Mouse (Mus musculus): Measurements from ENCODE around the gene Ivns1abp.
A peak's percentile ranks its signal among the peaks of the same experiment; 100 is the strongest.
"Not testable (repeated sequence)": the region's sequence is repeated elsewhere in the genome, so short reads cannot be mapped to it uniquely, and the experiment has no call there.

The Ivns1abp gene

DNA sequence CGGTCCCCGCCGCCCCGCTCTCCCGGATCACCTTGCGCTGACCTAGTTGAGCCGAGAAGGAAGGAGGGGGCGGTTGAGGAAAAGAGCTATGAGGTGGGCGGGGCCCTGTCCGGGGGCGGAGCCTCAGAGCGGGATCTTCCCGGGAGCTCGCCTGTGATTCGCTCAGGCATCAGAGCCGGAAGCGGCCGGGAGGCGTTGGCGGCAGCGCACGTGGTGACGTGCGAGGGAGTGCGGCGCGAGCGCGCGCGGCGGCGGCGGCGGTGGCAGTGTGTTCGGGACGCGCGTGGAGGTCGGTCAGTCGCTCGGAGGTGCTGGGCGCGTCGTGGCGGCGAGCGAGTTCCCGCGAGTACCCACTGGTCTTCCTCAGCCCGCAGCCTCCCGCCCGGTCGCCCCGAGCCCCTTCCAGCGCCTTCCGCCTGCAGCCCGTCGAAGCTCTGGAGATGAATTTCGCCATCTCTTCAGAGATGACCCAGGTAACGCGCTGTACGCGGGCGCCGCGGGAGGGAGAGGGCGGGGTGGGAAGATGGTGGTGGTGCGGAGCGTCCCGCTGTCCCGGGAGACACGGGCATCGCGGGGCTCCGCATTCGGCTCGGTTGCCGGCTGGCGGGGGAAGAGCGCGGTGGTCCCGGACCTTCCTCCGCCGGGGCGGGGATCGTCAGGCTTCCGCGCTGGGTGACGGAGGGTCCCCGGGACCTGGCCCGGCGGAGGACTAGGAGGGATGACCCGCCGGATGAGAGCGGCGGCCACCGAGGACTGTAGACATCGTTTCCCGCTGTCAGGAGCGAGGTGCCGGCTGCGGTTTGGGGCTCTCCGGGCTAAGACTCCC lies at the start of gene Ivns1abp:
TSS of gene Ivns1abp (plus strand) at position 195 of the 826 bp plus-strand sequence.
- DNase-seq, result peak; percentile 99

DNA sequence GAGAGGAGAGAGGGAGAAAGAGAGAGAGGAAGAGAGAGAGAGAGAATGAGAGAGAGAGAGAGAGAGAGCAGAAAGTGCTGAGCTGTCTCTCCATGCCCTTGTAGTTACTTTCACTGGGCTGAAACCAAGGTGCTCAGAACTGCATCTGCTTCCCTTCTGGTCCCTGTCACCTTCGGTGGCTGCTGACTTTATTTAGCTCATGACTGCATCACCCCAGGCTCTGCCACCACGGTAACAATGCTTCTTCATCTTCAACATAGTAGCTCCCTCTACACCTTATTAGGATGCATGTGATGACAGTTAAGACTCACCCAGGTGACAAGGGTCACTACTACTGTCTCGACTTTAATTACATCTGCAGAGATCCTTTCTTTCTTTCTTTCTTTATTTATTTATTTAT lies 48.8 kb upstream of the Ivns1abp start:
- no peak for DNase-seq

DNA sequence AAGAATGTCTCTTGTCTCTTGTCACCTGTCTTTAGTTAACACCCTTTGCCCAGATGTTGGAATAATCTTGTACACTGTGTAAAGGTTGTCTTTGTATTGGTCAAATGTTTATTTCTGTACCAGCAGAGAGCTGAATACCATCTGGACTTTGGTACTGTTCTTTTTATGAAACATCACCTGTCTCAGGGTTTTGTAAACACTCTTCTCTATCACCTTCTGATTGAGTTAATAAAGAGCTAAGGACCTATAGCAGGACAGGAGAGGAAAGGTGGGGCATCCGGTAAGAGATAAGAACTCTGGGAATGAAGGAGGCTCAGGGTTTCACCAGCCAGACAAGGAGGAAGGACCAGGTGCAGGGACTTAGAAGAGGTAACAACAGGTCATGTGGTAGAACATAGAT lies 47.7 kb upstream of the Ivns1abp start:
- DNase-seq, result no peak

DNA sequence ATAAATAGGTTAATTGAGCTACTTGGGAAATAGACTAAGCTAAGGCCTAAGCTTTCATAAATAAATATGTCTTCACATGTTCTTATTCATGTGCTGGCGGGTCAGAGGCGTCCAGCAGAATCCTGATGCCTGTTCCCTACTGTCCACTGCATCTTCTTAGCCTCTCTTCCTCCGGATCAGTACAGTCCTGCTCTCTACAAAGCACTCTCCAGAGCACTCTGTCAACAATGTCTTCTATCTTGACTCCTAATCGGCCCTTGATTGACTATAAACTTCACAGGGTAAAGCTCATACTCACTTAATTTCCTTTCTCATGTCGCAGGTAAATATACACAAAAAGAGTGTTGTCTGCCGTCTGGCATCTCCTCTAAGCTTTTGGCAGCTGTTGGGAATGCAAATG lies 47.3 kb upstream of the Ivns1abp start:
- DNase-seq, result no peak

DNA sequence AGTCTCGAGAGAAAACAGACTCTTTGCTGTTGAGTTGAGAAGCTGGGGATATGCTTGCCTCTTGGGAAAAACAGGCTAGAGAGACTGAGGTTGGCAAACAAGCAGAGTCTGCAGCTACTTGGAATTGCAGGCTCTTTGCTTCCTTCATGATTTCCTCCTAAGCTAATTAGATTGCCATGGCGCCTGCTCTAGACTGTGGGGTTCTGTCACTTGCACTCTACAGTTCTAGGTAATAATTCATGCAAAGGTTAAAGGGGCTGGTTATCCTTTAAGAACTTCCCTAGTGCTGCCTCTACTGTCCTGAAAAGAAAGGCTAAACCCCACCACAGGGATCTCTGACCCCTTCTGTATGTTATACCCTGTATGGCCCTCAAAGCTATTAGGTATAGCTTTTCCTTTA lies 46.7 kb upstream of the Ivns1abp start:
- DNase-seq, result no peak

DNA sequence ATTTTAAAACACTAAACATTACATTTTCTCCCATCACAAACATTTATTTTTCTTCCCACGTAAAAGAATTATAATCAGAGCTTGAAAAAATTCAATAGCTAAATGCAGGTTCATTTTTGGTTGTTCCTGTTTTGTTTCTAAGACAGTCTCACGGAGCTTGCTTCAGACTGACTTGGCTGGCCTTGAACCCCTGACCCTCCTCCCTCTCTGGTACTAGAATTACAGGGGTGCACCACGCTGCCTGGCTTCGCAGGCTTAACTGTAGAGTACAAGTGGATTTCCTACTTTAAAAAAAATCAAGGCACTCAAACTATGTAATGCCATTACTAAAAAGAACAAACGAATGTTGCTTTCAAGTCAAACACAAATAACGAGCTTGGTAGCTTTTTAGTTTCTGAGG lies 42.8 kb upstream of the Ivns1abp start:
- no peak for DNase-seq

DNA sequence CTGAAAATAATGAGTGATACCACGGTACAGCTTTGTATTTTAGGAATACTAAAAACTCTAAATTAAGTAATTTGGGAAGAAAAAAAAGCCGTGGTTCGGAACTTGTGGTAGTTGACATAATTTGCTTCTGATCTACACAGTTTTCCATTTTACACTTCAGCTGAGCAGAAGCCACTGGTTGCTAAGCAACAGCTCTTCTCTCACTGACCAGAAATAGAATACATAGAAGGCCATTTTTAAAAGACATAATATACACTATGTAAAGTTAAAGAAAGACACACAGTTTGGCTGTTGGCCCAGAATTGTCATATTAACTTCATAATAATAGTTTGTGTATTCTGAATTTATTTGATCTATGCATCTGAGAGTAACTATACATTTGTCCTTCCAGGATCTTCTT lies 42.4 kb upstream of the Ivns1abp start:
- no peak for DNase-seq

DNA sequence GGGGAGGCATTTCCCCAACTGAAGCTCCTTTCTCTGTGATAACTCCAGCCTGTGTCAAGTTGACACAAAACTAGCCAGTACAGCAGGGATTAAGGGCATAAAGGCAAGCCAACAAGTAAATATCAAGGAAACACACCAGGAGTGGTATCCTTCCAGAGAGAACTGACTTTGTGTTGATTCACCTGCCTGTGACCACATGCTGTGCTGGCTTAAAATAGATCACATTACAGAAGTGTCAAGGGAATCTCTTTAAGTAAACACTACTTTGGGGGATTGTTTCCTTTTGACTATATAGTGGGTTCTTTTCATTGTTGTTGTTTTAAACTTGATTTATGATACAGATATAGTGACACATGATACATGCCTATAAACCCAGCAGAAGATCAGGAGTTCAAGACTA lies 41.0 kb upstream of the Ivns1abp start:
- DNase-seq, result no peak

DNA sequence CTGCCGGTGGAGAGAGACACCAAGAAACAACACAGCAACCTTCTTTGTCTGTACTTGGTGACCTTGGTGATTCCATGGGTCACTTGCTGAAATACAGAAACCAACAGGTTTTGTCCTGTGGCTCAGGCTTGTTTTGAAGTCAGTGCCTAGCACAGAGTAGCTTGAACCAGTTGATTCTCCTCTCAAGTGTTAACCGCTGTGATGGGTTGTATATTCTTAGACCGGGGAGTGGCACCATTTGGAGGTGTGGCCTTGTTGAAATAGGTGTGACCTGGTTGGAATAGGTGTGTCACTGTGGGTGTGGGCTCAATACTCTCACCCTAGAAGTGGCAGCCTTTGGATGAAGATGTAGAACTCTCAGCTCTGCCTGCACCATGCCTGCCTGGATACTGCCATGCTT lies 39.3 kb upstream of the Ivns1abp start:
- DNase-seq, result not testable (repeated sequence)

DNA sequence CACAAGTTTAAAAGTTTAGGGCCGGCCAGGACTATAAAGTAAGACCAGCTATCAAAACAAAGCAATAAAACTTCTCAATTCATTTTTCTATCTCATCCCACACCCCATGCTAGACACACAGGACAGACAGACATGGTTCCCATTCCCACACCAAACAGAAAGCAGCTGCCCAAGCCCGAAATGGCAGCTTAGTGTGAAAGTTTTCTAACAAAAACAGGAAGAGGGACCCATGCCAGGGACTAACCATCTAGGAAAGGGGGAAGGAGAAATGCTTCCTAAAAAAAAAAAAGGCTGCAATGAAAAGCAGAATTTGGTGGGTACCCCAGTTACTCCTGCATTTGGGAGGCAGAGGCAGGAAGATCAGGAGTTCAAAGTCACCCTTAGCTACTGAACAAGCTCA lies 37.2 kb upstream of the Ivns1abp start:
- no peak for DNase-seq

DNA sequence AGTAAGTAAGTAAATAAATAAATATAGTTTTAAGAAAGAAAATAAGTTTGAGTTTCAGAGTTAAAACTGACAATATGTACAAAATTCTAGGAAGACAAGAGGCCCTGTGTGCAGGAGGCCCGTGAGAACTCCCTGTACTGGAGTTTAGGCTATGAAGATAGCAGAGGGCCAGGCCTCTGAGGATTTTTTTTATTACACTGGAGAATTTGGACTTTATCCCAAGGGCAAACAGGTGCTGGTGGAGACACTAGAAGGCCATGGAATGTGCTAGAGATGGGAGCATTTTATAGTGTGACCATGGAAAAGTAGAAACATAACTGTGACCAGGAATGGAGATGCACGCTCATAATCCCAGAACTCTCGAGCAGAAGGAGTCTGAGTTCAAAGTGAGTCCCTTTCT lies 36.5 kb upstream of the Ivns1abp start:
- DNase-seq, result no peak

DNA sequence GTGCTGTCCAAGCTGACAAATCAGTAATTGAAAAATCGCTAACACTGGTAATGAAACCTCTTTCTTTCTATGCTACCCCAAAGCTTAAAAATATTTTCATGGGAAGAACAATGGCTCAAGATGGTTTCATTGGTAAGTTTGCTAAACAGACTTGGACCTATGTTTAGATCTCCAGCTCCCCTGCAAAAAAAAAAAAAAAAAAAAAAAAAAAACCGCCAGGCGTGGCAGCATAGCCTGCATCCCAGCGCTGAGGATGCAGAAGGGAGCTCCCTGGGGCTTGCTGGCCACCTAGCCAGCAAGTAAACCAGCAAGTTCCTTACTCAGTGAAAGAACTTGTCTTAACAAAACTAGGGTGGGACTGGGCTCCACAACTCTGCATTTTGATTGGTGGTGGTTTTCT lies 35.8 kb upstream of the Ivns1abp start:
- no peak for DNase-seq

DNA sequence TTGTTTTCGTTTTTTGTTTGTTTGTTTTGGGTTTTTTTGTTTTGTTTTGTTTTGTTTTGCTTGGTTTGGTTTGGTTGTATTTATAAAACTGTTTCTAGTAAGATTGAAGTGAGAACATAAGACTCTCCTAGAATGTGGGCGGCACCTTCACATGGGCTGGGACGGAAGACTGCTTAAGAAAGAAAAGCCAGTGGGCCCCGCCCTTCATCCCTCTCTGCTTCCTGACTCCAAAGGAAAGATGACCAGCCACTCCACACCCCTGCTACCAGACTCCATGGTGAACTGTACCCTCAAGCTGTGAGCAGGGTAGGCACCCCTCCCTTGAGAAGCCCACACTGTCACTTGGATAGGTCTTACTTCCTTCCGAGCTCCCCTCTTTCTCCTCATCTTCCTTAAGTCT lies 33.8 kb upstream of the Ivns1abp start:
- DNase-seq, result no peak

DNA sequence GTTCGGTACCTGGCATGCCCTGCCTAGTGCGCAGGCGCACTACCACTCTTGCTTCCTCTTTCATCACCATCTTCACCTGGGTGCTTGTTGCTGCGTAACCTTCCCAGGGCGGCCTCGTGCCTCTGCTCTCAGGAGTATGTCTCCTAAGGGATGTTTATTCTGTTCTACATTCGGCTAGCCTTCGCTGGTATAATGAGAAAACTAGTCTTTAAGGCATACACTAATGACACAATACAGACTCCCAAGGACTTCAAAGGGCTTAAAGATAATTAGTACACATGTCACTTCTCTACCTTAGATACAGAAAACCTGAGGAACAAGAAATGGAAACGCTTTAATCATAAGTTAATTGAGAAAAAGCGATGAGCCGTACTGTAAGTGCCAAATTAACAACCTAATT lies 32.9 kb upstream of the Ivns1abp start:
- DNase-seq, result no peak

DNA sequence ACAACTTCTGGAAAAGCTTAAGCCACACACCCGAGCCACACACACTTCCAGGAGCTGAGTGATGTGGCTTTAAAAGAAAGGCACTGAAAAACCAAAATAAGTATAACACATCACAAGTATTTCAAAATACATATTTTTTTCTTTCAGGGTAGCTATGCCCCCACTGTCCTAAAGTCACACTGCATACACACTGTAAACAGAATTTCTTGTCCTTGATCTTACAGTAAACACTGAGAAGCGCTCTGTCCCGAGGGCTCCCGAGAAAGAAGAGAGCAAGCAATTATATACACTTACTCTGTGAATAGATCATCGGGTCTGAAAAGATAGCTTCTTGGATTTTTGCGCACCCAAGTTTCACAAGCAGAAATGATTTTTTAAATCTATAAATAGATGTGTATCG lies 25.0 kb upstream of the Ivns1abp start:
- DNase-seq, result no peak

DNA sequence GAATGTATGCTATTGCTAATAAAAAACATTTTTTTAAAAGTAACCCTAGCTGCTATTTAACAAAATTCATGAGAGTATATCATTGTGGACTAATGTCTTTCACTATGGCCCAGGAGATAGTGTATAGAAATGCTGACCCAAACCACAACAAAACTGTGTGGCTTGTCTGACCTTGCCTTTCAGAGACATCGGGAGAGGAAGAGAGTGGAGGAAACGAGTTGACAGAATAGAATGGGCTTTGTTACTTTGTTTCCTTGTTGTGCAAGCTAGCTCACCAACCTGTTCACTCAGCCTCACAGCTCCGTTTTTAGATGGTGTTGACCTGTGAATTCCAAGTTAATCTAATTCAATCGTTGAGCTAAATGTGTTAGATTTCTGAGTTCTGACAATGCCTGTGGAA lies 23.9 kb upstream of the Ivns1abp start:
- DNase-seq, result no peak

DNA sequence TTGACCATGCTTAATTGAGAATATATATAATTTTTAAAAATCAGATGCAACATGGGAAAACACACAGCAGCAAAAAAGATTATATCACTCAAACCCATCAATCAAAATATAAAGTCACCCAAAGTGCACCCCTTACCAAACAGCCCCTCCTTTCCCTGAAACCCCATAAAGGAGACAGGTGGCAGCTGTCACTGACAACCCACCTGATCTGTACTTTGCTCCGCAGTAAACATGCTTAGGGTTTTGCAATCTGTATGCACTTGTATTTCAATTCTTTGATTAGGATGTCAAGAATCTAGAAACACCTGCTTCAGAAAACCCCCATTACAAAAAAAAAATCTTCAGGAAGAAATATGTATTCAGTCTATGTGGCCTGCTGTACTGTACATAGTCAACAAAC lies 18.9 kb upstream of the Ivns1abp start:
- no peak for DNase-seq

DNA sequence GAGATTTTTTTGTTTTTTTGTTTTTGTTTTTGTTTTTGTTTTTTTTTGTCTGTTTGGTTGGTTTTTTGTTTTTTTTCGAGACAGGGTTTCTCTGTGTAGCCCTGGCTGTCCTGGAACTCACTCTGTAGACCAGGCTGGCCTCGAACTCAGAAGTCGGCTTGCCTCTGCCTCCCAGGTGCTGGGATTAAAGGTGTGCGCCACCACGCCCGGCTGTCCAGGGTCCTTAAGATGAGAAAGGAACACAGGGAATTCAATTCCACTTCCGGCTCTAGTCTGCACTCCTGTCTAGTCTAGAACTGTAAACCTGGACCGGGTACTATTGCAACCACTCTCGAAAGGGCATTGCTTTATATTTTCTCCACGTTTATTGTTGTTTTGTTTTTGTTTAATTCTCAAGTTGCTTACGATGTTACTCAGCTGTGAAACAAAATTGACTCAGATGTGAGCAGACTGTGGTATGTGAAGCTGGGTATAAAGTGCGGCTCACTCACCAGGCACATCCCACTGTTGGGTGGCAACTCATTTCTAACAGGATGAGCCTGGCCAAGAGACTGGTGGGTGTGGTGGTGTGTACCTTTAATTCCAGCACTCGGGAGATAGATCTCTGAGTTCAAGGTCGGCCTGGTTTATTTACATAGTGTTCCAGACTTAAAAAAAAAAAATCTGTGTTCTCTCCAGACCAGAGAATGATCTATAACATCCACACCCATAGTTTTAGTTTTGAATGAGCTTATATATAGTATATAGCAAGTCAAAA lies 15.8 kb upstream of the Ivns1abp start:
- no peak for DNase-seq

DNA sequence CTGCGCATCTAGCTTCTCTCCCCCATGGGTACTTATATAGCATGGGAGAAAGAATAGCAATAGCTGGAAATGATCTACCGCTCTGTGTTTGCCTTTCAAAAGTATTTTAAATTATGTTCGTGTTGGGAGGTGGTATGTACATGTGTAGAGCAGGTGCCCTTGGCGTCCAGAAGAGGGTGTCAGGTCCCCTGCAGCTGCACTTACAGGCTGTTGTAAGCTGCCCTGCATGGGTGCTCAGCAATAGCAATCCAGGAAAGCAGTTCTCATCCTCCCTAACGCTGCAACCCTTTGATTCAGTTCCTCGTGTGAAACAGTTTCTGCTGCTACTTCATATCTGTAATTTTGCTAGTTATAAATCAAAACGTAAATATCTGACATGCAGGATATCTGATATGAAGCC lies 14.7 kb upstream of the Ivns1abp start:
- DNase-seq, result no peak

DNA sequence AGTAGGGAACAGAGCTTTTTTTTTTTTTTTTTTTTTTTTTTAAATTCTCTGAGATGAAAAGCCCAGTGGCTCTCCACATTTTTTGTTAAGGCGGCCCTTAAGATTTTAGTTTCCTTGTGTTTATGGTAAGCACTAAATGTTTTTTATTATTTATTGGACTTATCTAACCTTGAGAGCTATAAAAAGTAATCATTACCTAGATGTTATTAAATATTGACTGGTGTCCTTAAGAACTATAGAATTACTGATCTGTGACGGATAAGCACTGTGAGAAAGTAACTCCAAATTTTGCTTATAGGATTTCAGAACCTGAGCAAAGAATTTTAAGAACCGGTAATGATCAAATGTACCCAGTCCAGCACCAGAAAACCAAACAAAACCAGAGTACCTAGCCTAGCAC lies 11.5 kb upstream of the Ivns1abp start:
- DNase-seq, result no peak

DNA sequence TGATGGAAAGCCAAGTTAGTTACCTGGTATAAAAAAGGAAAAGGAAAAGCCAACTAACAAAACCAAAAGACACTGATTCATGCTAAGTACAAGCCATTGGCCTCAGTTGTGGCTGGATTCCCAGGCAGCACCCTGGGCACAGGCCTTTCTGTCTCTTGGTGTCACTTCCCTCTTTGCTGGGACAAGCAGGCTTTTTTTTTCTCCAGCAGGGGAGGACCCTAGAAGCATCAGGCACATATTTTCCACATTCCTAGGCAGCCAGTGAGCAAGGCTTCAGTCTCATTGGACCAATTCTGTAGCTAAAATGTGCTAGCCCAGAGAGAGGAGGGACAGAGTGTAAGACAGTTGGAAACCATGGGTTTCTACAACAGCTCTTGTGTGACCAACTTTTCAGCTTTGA lies 6.0 kb upstream of the Ivns1abp start:
- no peak for DNase-seq

DNA sequence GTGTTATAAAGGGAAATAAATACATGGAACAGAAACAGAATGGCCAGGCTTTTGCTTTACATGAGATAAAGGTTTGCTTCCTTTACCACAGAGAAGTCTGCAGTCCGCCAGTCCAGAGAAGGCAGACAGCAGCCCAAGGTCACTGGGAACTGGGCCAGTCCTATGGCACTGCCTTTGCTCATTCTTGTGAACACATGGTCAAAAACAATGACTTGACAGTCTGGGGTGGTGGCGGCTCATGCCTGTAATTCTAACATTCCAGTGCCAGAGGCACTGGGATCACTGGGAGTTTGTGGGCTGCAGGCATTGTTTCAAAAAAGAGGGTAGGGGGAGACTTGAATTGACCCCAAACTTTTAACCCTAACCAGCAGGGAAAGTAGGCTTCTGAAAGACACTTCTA lies 5.3 kb upstream of the Ivns1abp start:
- DNase-seq, result no peak

DNA sequence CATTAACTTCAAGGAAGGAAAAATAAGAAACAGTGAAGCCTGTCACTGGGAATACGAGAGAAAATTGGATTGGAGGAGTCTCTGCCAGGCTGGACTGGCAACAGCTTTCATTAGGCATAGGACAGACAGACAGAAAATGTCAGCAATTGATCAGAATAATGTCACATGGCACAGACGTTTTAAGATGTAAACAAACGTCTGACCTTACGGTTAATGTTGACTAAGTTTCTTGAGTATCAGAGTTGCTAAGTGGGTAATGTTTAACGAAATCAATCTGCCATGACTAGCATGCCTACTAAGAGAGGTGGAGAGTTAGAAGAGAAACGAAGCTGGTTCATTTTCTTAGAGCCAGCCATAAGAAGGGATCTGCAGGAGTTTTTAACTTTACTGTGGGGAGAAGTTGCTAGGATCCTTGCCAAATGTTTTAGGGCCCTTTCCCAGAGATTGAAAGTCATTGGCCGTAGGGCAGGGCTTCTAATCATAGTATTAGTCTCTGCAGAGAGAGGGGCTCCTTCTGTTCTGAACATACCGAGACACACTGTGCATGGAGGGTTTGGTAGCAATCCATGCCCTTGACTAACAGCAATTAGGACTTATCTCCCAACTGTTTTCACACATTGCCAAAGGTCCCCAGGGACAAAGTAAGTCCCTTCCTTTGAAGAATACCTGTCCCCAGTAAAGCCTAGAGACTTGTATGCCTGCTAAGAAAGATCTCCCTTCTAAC lies 2.8 kb upstream of the Ivns1abp start:
- no peak for DNase-seq

DNA sequence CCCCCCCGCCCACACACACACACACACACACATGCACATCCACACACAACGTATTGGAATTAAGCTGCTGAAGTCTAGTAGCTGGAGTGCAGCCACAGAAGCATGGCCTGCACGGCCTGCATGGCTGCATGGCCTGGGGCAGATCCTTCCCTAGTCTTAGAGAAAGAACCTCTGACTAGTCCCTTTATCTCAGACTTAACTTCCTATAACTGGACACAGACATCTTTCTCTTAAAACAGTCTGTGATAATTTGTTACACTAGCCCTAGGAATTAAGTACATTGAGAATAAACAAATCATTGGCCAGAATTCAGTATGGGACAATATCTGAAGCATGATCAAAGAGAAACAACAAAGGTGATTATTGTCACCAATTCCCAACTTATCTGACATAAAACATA lies 2.0 kb upstream of the Ivns1abp start:
- no peak for DNase-seq

Measured in cerebellum, adult 11-12 months (tissue).